Mouse (Mus musculus): Measurements from ENCODE around the gene Gnl2. TPM values are rescaled to one million over a fixed set of nuclear protein-coding genes. Genes with fewer than 3 reads are reported as not detected.

The Gnl2 gene
- total and polyA plus RNA-seq, 3 experiments, result 65.0 to 139 (median 66.8) TPM

- Histone ChIP-seq H3K4me3 (replicated peaks in 1 of 3; ENCODE audit: low read depth in 2 of 3, low read length in 2 of 3, poor library complexity in 1 of 3) (no peak overlapping the region), H3K4me1 (ENCODE audit: control insufficient read depth in 1 of 2, insufficient read depth in 2 of 2) (no peaks in the 10 kb centered on the region), H3K4me2 (ENCODE audit: insufficient read depth, low read depth, poor library complexity, severe bottlenecking) (no peak overlapping the region), H3K79me2 (replicated peaks; ENCODE audit: control insufficient read depth, extremely low read depth, insufficient read depth, poor library complexity, severe bottlenecking) (no peaks in the 10 kb centered on the region), H3K36me3 (replicated peaks in 1 of 2; ENCODE audit: control insufficient read depth in 1 of 2, insufficient read depth in 1 of 2, low read length in 1 of 2) (no peaks in the 10 kb centered on the region), H3K9ac (ENCODE audit: insufficient read depth, low read depth) (no peak overlapping the region), H3K9me3 (replicated peaks; ENCODE audit: low read length) (no peaks in the 10 kb centered on the region), H3K27me3 (replicated peaks) (peaks cover 32% of the 10 kb centered on the region), H3K27ac (ENCODE audit: insufficient read depth, low read depth) (no peak overlapping the region)
- in situ Hi-C loops (cut with MboI; ENCODE audit: low pct_ligation_motif_present, low pct_unique_long_range_greater_than_20kb, low sequenced_read_pairs), result no loop called here
- no peak for DNase-seq (ENCODE audit: extremely low read depth)
- TF ChIP-seq MAX (IDR thresholded peaks at IDR 0.05; ENCODE audit: low read length) (no peak), ZMIZ1 (IDR thresholded peaks at IDR 0.05; ENCODE audit: low read depth, low read length) (no peak), ZC3H11A (IDR thresholded peaks at IDR 0.05; ENCODE audit: low read depth, low read length) (no peak), ZKSCAN1 (IDR thresholded peaks at IDR 0.05; ENCODE audit: borderline replicate concordance, low read depth, low read length) (no peak), JUN (IDR thresholded peaks at IDR 0.05; ENCODE audit: insufficient read depth, low read depth, low read length) (no peak), KAT2A (IDR thresholded peaks at IDR 0.05; ENCODE audit: insufficient replicate concordance, low read length) (no peak), EP300 (IDR thresholded peaks at IDR 0.05; ENCODE audit: low read length) (no peak), NRF1 (IDR thresholded peaks at IDR 0.05; ENCODE audit: low read depth, low read length) (no peak), NELFE (IDR thresholded peaks at IDR 0.05; ENCODE audit: low read depth, low read length) (no peak), ZNF384 (IDR thresholded peaks at IDR 0.05; ENCODE audit: low read depth, low read length) (no peak), ELF1 (IDR thresholded peaks at IDR 0.05; ENCODE audit: low read depth, low read length) (no peak), POLR2AphosphoS2 (IDR thresholded peaks at IDR 0.05; ENCODE audit: low read depth, low read length) (no peak), PAX5 (IDR thresholded peaks at IDR 0.05; ENCODE audit: low read length) (no peak), ETS1 (conservative IDR thresholded peaks at IDR 0.05; ENCODE audit: low read depth, low read length) (no peak), IRF4 (IDR thresholded peaks at IDR 0.05; ENCODE audit: low read depth, low read length) (no peak), UBTF (IDR thresholded peaks at IDR 0.05; ENCODE audit: low read depth, low read length) (no peak), BHLHE40 (IDR thresholded peaks at IDR 0.05; ENCODE audit: low read depth, low read length) (no peak), MYC (IDR thresholded peaks at IDR 0.05; ENCODE audit: low read depth, low read length) (no peak), CHD1 (IDR thresholded peaks at IDR 0.05; ENCODE audit: low read depth, low read length) (no peak), USF2 (conservative IDR thresholded peaks at IDR 0.05; ENCODE audit: low read depth, low read length) (no peak)
- dilution Hi-C loops (cut with MboI; ENCODE audit: extremely low pct_ligation_motif_present, extremely low pct_unique_long_range_greater_than_20kb, low sequenced_read_pairs), result no loop called here
Observed at GRCm38 (mm10) chr4:124999548-124999947, 16.8 kb upstream of the Gnl2 start.

DNA sequence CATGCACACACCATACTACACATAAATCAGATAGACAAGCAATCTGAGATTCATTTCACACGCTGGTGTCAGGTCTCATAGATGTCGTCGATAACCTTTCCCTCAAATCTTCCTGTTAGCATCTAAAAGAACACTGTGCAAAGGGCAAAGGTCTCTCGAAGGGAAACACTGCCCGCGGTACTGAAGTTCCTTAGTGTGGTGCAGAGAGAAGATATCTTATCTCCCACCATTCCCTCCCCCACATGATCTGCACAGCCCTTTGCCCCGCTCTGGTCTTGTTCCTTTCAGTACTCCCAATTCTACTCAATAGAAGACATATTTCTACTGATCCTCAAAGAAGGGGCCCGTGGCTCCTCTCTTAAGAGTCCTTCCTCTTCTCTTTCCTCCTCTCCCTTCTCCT, 13.4 kb upstream of the Gnl2 start:
- no peak for DNase-seq (ENCODE audit: extremely low read depth)
- no peak overlapping the region for H3K4me3 ChIP-seq (replicated peaks in 1 of 3; ENCODE audit: low read depth in 2 of 3, low read length in 2 of 3, poor library complexity in 1 of 3)
- in situ Hi-C loops (cut with MboI; ENCODE audit: low pct_ligation_motif_present, low pct_unique_long_range_greater_than_20kb, low sequenced_read_pairs), result no loop called here
- peaks cover 50% of the 10 kb centered on the region for H3K27me3 ChIP-seq (replicated peaks)
- dilution Hi-C loops (cut with MboI; ENCODE audit: extremely low pct_ligation_motif_present, extremely low pct_unique_long_range_greater_than_20kb, low sequenced_read_pairs), result no loop called here
- no peaks in the 10 kb centered on the region for H3K36me3 ChIP-seq (replicated peaks in 1 of 2; ENCODE audit: control insufficient read depth in 1 of 2, insufficient read depth in 1 of 2, low read length in 1 of 2)
- TF ChIP-seq E2F4 (IDR thresholded peaks at IDR 0.05; ENCODE audit: insufficient replicate concordance, low read depth, low read length) (no peak), CHD1 (IDR thresholded peaks at IDR 0.05; ENCODE audit: low read depth, low read length) (no peak), JUND (conservative IDR thresholded peaks at IDR 0.05; ENCODE audit: low read depth, low read length) (no peak), JUN (IDR thresholded peaks at IDR 0.05; ENCODE audit: insufficient read depth, low read depth, low read length) (no peak), MEF2A (IDR thresholded peaks at IDR 0.05; ENCODE audit: borderline replicate concordance, low read depth, low read length) (no peak), CTCF (conservative IDR thresholded peaks at IDR 0.05 in 1 of 2, IDR thresholded peaks at IDR 0.05 in 1 of 2; ENCODE audit: low read depth in 2 of 2, low read length in 2 of 2) (no peak), ELF1 (IDR thresholded peaks at IDR 0.05; ENCODE audit: low read depth, low read length) (no peak), NELFE (IDR thresholded peaks at IDR 0.05; ENCODE audit: low read depth, low read length) (no peak), CHD2 (IDR thresholded peaks at IDR 0.05; ENCODE audit: low read length) (no peak), ZC3H11A (IDR thresholded peaks at IDR 0.05; ENCODE audit: low read depth, low read length) (no peak), RCOR1 (conservative IDR thresholded peaks at IDR 0.05; ENCODE audit: low read depth, low read length) (no peak), MAFK (IDR thresholded peaks at IDR 0.05; ENCODE audit: insufficient replicate concordance, low read length) (no peak), SMC3 (IDR thresholded peaks at IDR 0.05; ENCODE audit: low read depth, low read length) (no peak), BHLHE40 (IDR thresholded peaks at IDR 0.05; ENCODE audit: low read depth, low read length) (no peak)
- no peak overlapping the region for H3K9ac ChIP-seq (ENCODE audit: insufficient read depth, low read depth)
- no peak overlapping the region for H3K4me2 ChIP-seq (ENCODE audit: insufficient read depth, low read depth, poor library complexity, severe bottlenecking)
- H3K79me2 ChIP-seq (replicated peaks; ENCODE audit: control insufficient read depth, extremely low read depth, insufficient read depth, poor library complexity, severe bottlenecking), result no peaks in the 10 kb centered on the region
- H3K9me3 ChIP-seq (replicated peaks; ENCODE audit: low read length), result no peaks in the 10 kb centered on the region
- H3K27ac ChIP-seq (ENCODE audit: insufficient read depth, low read depth), result no peak overlapping the region
- H3K4me1 ChIP-seq (ENCODE audit: control insufficient read depth in 1 of 2, insufficient read depth in 2 of 2), result no peaks in the 10 kb centered on the region
